ENCODE assay signal across 8 mouse cellular contexts in genomic region chr4:134701934-134702333, GRCm38 (mm10). TPM values are rescaled to one million over a fixed set of nuclear protein-coding genes. Genes with fewer than 3 reads are reported as not detected.
DNase-seq lines count a peak whose midpoint lies in the region; ATAC-seq lines count a peak whose summit lies in the region.

No protein-coding gene starts in this region.

- ATAC-seq in common myeloid progenitor, adult 5-6 weeks (replicated peaks; ENCODE audit: low read depth, poor library complexity, severe bottlenecking): peak; percentile 51
- ATAC-seq in hindbrain, embryonic 16.5 days: no peak

- DNase-seq in adipocyte (ENCODE audit: low spot score): peak; percentile 48
- peak; percentile 78 for DNase-seq in gastrocnemius, postnatal 10 days
- peak; percentile 68 to 81 for DNase-seq in left cerebral cortex, postnatal 14 days (ENCODE audit: low spot score in 2 of 2)
- peak; percentile 78 for DNase-seq in right cerebral cortex, postnatal 25 days
- DNase-seq in yolk sac, embryonic 10.5 days (ENCODE audit: low spot score): peak; percentile 54

- H3K4me3 ChIP-seq in hindbrain, embryonic 16.5 days (ENCODE audit: low read length): peak overlapping the region; percentile 74
- H3K4me3 ChIP-seq in megakaryocyte, embryonic 14.5 days (replicated peaks): peak overlapping the region; percentile 56

- intact Hi-C loops in left cerebral cortex, postnatal 14 days (cut with DNase I): loop anchor here (5.0 kb wide), 1 partner anchor 70 kb away; no protein-coding TSS in a partner anchor

- H3K36me3 ChIP-seq in hindbrain, embryonic 16.5 days (ENCODE audit: control insufficient read depth, insufficient read depth, low read length): no peaks in the 10 kb centered on the region
- no peaks in the 10 kb centered on the region for H3K36me3 ChIP-seq in megakaryocyte, embryonic 14.5 days (replicated peaks; ENCODE audit: low read length)

- H3K4me1 ChIP-seq in hindbrain, embryonic 16.5 days (ENCODE audit: control insufficient read depth, insufficient read depth, low read depth, low read length): peaks cover 26% of the 10 kb centered on the region
- H3K4me1 ChIP-seq in megakaryocyte, embryonic 14.5 days: peaks cover 26% of the 10 kb centered on the region

- H3K27ac ChIP-seq in hindbrain, embryonic 16.5 days (ENCODE audit: low read depth, low read length): no peak overlapping the region

- peak overlapping the region; percentile 67; the same call in 1 of the 2 replicates for H3K9ac ChIP-seq in hindbrain, embryonic 16.5 days (ENCODE audit: low read depth, low read length)

- H3K27me3 ChIP-seq in hindbrain, embryonic 16.5 days (replicated peaks; ENCODE audit: control insufficient read depth, insufficient read depth, low read length): no peaks in the 10 kb centered on the region; the same call in 1 of the 2 replicates
- peaks cover 86% of the 10 kb centered on the region for H3K27me3 ChIP-seq in megakaryocyte, embryonic 14.5 days (replicated peaks)

- no peaks in the 10 kb centered on the region for H3K9me3 ChIP-seq in hindbrain, embryonic 16.5 days (ENCODE audit: control insufficient read depth, low read length)
- 0 out of 2 replicates have a peak, but pooled peaks cover 5% of the 10 kb centered on the region for H3K9me3 ChIP-seq in megakaryocyte, embryonic 14.5 days

- 30% methylated on average over 6 of the region's 6 CpGs for WGBS in hindbrain, embryonic 16.5 days

- H3K4me2 ChIP-seq in hindbrain, embryonic 16.5 days (ENCODE audit: low read length): peak overlapping the region; percentile 99

RNA-seq across cellular contexts. Expression of gene Man1c1, which starts 2.2 kb away (rescaled TPM):
- 1.2 and 1.6 TPM in 2 replicates for total RNA-seq in common myeloid progenitor, adult 5-6 weeks (2017)
- total RNA-seq in gastrocnemius, postnatal 10 days (2021): 10 to 100 TPM; 11.2 to 13.8 TPM
- polyA plus RNA-seq in hindbrain, embryonic 16.5 days (2015; fragmentation: Nextera tagmentation; extraction: Ambion mirVana): 3.7 and 5.1 TPM in 2 replicates
- total RNA-seq in left cerebral cortex, postnatal 14 days (2021): 10 to 100 TPM; 33.7 to 38.0 TPM
- polyA plus RNA-seq in megakaryocyte, embryonic 14.5 days (2012; ENCODE audit: insufficient read depth, low replicate concordance): 4.0 and 5.9 TPM in 2 replicates
